Mouse (Mus musculus): ENCODE data around the gene Rpl21. TPM values are rescaled to one million over a fixed set of nuclear protein-coding genes. Genes with fewer than 3 reads are reported as not detected.

Gene Rpl21
- polyA plus RNA-seq, 1 experiment: 98.3 TPM

DNA sequence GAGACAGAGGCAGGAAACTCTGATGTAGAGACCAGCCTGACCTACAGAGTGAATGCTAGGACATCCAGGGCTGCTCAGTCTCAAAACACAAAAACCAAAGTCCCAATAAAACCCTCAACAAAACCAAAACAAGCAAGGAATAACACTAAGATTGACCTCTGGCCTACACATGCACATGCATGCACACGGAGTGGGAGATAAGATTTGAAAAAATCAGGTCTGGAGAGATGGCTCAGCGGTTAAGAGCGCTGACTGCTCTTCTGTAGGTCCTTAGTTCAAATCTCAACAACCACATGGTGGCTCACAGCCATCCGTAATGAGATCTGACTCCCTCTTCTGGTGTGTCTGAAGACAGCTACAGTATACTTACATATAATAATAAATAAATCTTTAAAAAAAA is 7.7 kb downstream of the Rpl21 start:
- Histone ChIP-seq H3K27me3 (replicated peaks; ENCODE audit: control insufficient read depth, insufficient read depth, low read length) (no peaks in the 10 kb centered on the region), H3K27ac (ENCODE audit: insufficient read depth, low read depth, low read length) (no peak overlapping the region), H3K4me3 (ENCODE audit: insufficient read depth, low read depth, low read length) (no peak overlapping the region), H3K4me1 (ENCODE audit: control insufficient read depth, insufficient read depth, low read length) (no peaks in the 10 kb centered on the region), H3K36me3 (ENCODE audit: control insufficient read depth, insufficient read depth, low read length) (peaks cover 5% of the 10 kb centered on the region; the same call in 1 of the 2 replicates)
- no peak for TF ChIP-seq POLR2A (IDR thresholded peaks at IDR 0.05; ENCODE audit: low read depth, low read length)
- no peak for TF ChIP-seq CTCF (conservative IDR thresholded peaks at IDR 0.05; ENCODE audit: insufficient read depth, insufficient read length, low read depth, low read length)
- no peak for DNase-seq
- 82% methylated on average over 4 of the region's 4 CpGs for WGBS

- 0 out of 2 replicates have a peak, but pooled peaks cover 2% of the 10 kb centered on the region for H3K4me1 ChIP-seq (ENCODE audit: control insufficient read depth, insufficient read depth, low read length)
- H3K36me3 ChIP-seq (ENCODE audit: control insufficient read depth, insufficient read depth, low read length): peaks cover 2% of the 10 kb centered on the region; the same call in 1 of the 2 replicates
- TF ChIP-seq CTCF (conservative IDR thresholded peaks at IDR 0.05; ENCODE audit: insufficient read depth, insufficient read length, low read depth, low read length) (no peak), POLR2A (IDR thresholded peaks at IDR 0.05; ENCODE audit: low read depth, low read length) (no peak)
- 70% methylated on average over 5 of the region's 5 CpGs for WGBS
- no peak overlapping the region for H3K4me3 ChIP-seq (ENCODE audit: insufficient read depth, low read depth, low read length)
- H3K27ac ChIP-seq (ENCODE audit: insufficient read depth, low read depth, low read length): no peak overlapping the region
- H3K27me3 ChIP-seq (replicated peaks; ENCODE audit: control insufficient read depth, insufficient read depth, low read length): no peaks in the 10 kb centered on the region
- DNase-seq: no peak
Measured at GRCm38 (mm10) chr5:146841301-146841700, 8.6 kb downstream of the Rpl21 start.

DNA sequence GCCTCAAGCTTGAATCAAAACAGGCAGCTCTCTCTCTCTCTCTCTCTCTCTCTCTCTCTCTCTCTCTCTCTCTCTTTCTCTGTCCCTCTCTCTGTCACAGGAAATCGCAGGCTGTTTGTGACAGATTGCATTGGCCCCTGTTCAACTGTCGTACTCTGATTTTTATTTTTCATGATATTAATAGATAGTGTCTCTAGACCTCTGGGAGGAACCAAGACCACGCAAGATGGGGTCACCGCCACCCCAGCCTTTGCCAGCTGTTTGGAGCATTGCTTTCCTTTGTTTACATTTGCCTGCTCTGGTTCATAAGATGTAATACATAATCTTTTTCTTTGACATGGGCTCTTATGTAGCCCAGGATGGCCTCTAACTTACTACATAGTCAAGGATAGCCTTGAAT is 9.3 kb downstream of the Rpl21 start:
- Histone ChIP-seq H3K4me1 (ENCODE audit: control insufficient read depth, insufficient read depth, low read length) (peaks cover 5% of the 10 kb centered on the region; the same call in 1 of the 2 replicates), H3K36me3 (ENCODE audit: control insufficient read depth, insufficient read depth, low read length) (no peaks in the 10 kb centered on the region; the same call in 1 of the 2 replicates), H3K4me3 (ENCODE audit: insufficient read depth, low read depth, low read length) (no peak overlapping the region), H3K27ac (ENCODE audit: insufficient read depth, low read depth, low read length) (no peak overlapping the region), H3K27me3 (replicated peaks; ENCODE audit: control insufficient read depth, insufficient read depth, low read length) (no peaks in the 10 kb centered on the region)
- peak; percentile 35 for DNase-seq
- 72% methylated on average over 4 of the region's 4 CpGs for WGBS
- TF ChIP-seq CTCF (conservative IDR thresholded peaks at IDR 0.05; ENCODE audit: insufficient read depth, insufficient read length, low read depth, low read length) (no peak), POLR2A (IDR thresholded peaks at IDR 0.05; ENCODE audit: low read depth, low read length) (no peak)

DNA sequence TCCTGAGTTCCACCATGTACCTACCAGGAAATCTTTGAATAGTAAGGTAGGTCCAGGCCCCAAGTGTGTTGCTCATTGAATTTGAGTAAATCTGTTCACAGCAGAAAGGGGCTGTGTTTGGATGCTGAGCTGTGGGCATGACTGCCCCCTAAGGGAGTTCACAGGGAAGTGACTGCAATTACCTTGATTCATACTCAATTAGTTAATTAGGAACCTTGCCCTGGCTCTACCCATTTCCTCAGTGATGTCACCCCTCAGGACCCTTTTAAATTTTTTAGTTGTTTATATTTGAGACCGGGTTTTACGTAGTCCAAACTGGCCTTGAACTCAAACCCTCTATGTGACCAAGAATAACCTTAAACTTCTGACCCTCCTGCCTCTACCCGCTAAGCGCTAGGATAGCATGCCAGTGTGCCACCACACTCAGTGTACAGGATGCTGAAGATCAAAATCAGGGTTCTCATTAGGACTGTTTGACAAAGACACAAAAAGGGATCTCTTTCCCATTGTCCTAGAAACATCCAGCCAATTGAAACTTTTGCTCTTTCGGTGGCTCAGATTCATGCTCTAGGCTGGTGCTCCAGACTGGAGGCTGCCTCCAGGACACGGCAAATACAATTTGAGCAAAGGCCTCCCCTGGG is 11.7 kb downstream of the Rpl21 start:
- Histone ChIP-seq H3K4me3 (ENCODE audit: insufficient read depth, low read depth, low read length) (peak overlapping the region; percentile 70), H3K27me3 (replicated peaks; ENCODE audit: control insufficient read depth, insufficient read depth, low read length) (no peaks in the 10 kb centered on the region), H3K36me3 (ENCODE audit: control insufficient read depth, insufficient read depth, low read length) (no peaks in the 10 kb centered on the region; the same call in 1 of the 2 replicates), H3K27ac (ENCODE audit: insufficient read depth, low read depth, low read length) (peak overlapping the region; percentile 10; the same call in 1 of the 2 replicates), H3K4me1 (ENCODE audit: control insufficient read depth, insufficient read depth, low read length) (peaks cover 5% of the 10 kb centered on the region; the same call in 1 of the 2 replicates)
- no peak for DNase-seq
- TF ChIP-seq POLR2A (IDR thresholded peaks at IDR 0.05; ENCODE audit: low read depth, low read length) (no peak), CTCF (conservative IDR thresholded peaks at IDR 0.05; ENCODE audit: insufficient read depth, insufficient read length, low read depth, low read length) (peak; percentile 43; the same call in 1 of the 2 replicates)
- 32% methylated on average over 6 of the region's 6 CpGs for WGBS

GRCm38 (mm10) chr5:146844945-146845365 is 12.3 kb downstream of the Rpl21 start, which contains the start of gene Rasl11a:
Rasl11a (plus strand) TSS chr5:146845071.
- H3K27ac ChIP-seq (ENCODE audit: insufficient read depth, low read depth, low read length): peak within 1 kb of the TSS; percentile 87

GRCm38 (mm10) chr5:146846489-146846888 is 13.8 kb downstream of the Rpl21 start:
- 24% methylated on average over 2 of the region's 2 CpGs for WGBS
- H3K27ac ChIP-seq (ENCODE audit: insufficient read depth, low read depth, low read length): peak overlapping the region; percentile 87
- DNase-seq: peak; percentile 75
- peak overlapping the region; percentile 70 for H3K4me3 ChIP-seq (ENCODE audit: insufficient read depth, low read depth, low read length)
- H3K36me3 ChIP-seq (ENCODE audit: control insufficient read depth, insufficient read depth, low read length): no peaks in the 10 kb centered on the region; the same call in 1 of the 2 replicates
- no peaks in the 10 kb centered on the region for H3K27me3 ChIP-seq (replicated peaks; ENCODE audit: control insufficient read depth, insufficient read depth, low read length)
- no peak for TF ChIP-seq CTCF (conservative IDR thresholded peaks at IDR 0.05; ENCODE audit: insufficient read depth, insufficient read length, low read depth, low read length)
- no peak for TF ChIP-seq POLR2A (IDR thresholded peaks at IDR 0.05; ENCODE audit: low read depth, low read length)
- peaks cover 5% of the 10 kb centered on the region; the same call in 1 of the 2 replicates for H3K4me1 ChIP-seq (ENCODE audit: control insufficient read depth, insufficient read depth, low read length)

More at GRCm38 (mm10) chr5:146844945-146845365, 12.3 kb downstream of the Rpl21 start, which contains the start of gene Rasl11a:
- peak; percentile 91 for DNase-seq
- Histone ChIP-seq H3K4me3 (ENCODE audit: insufficient read depth, low read depth, low read length) (peak within 1 kb of the TSS; percentile 70), H3K36me3 (ENCODE audit: control insufficient read depth, insufficient read depth, low read length) (no peaks in the 10 kb centered on the region; the same call in 1 of the 2 replicates), H3K4me1 (ENCODE audit: control insufficient read depth, insufficient read depth, low read length) (peaks cover 5% of the 10 kb centered on the region; the same call in 1 of the 2 replicates), H3K27me3 (replicated peaks; ENCODE audit: control insufficient read depth, insufficient read depth, low read length) (no peaks in the 10 kb centered on the region)
- WGBS: under 1% methylated on average over 40 of the region's 40 CpGs
- TF ChIP-seq POLR2A (IDR thresholded peaks at IDR 0.05; ENCODE audit: low read depth, low read length): peak; percentile 55
- TF ChIP-seq CTCF (conservative IDR thresholded peaks at IDR 0.05; ENCODE audit: insufficient read depth, insufficient read length, low read depth, low read length): 0 out of 2 replicates have a peak, but pooled peaks have one; percentile 13

- H3K27ac ChIP-seq (ENCODE audit: insufficient read depth, low read depth, low read length): no peak overlapping the region
- TF ChIP-seq CTCF (conservative IDR thresholded peaks at IDR 0.05; ENCODE audit: insufficient read depth, insufficient read length, low read depth, low read length) (no peak), POLR2A (IDR thresholded peaks at IDR 0.05; ENCODE audit: low read depth, low read length) (no peak)
- H3K36me3 ChIP-seq (ENCODE audit: control insufficient read depth, insufficient read depth, low read length): no peaks in the 10 kb centered on the region; the same call in 1 of the 2 replicates
- no peak overlapping the region for H3K4me3 ChIP-seq (ENCODE audit: insufficient read depth, low read depth, low read length)
- H3K27me3 ChIP-seq (replicated peaks; ENCODE audit: control insufficient read depth, insufficient read depth, low read length): no peaks in the 10 kb centered on the region
- 91% methylated on average over 4 of the region's 4 CpGs for WGBS
- peaks cover 5% of the 10 kb centered on the region; the same call in 1 of the 2 replicates for H3K4me1 ChIP-seq (ENCODE audit: control insufficient read depth, insufficient read depth, low read length)
- no peak for DNase-seq
Measured at GRCm38 (mm10) chr5:146848936-146849582, 16.4 kb downstream of the Rpl21 start.

Measured in kidney, adult 2 months (tissue).